Mouse (Mus musculus) hindlimb bud, embryonic 11.5 days (tissue): ENCODE measurements around the gene Acot8.
A peak's percentile ranks its signal among the peaks of the same experiment; 100 is the strongest.

Experiments
- DNase-seq: peaks from one replicate; pipeline ENCODE4 v3.0.0-alpha.2; 2012; ENCODE audit warnings: low read depth, low spot score; ENCODE audit errors: extremely low spot score

Acot8 gene

GRCm38 (mm10) chr2:164804533-164805331 is at the start of gene Acot8, which contains the start of gene Zswim3:
Gene Acot8, minus strand, starts transcription at chr2:164804882.
Gene Zswim3, plus strand, starts transcription at chr2:164805098.
- peak; percentile 99 for DNase-seq

GRCm38 (mm10) chr2:164850061-164850460 is 45.4 kb upstream of the Acot8 start:
- DNase-seq = no peak

GRCm38 (mm10) chr2:164845782-164846181 is 41.1 kb upstream of the Acot8 start:
- DNase-seq = no peak

GRCm38 (mm10) chr2:164835164-164835563 is 30.5 kb upstream of the Acot8 start:
- no peak for DNase-seq

- DNase-seq = no peak
Observed at GRCm38 (mm10) chr2:164834531-164834930, 29.8 kb upstream of the Acot8 start.

GRCm38 (mm10) chr2:164833314-164833959 is 28.8 kb upstream of the Acot8 start, which contains the start of gene Neurl2:
Gene Neurl2, minus strand, starts transcription at chr2:164833456.
- DNase-seq = peak; percentile 100

GRCm38 (mm10) chr2:164832748-164833301 is 28.1 kb upstream of the Acot8 start, which contains the start of gene Ctsa:
Gene Ctsa, plus strand, starts transcription at chr2:164832873.
- peak; percentile 16 for DNase-seq

GRCm38 (mm10) chr2:164832032-164832747 is 27.5 kb upstream of the Acot8 start:
- DNase-seq = no peak

- no peak for DNase-seq
Observed at GRCm38 (mm10) chr2:164831029-164831428, 26.3 kb upstream of the Acot8 start.

- no peak for DNase-seq
Observed at GRCm38 (mm10) chr2:164829090-164829489, 24.4 kb upstream of the Acot8 start.

GRCm38 (mm10) chr2:164828437-164828836 is 23.8 kb upstream of the Acot8 start, which contains the start of gene Spata25:
Gene Spata25, minus strand, starts transcription at chr2:164828537.
- DNase-seq = no peak

GRCm38 (mm10) chr2:164827146-164827850 is 22.6 kb upstream of the Acot8 start:
- DNase-seq = no peak

- DNase-seq = no peak
Observed at GRCm38 (mm10) chr2:164825521-164825920, 20.8 kb upstream of the Acot8 start.

- no peak for DNase-seq
Observed at GRCm38 (mm10) chr2:164823969-164824368, 19.3 kb upstream of the Acot8 start.

- peak; percentile 46 for DNase-seq
Observed at GRCm38 (mm10) chr2:164823181-164823585, 18.5 kb upstream of the Acot8 start.

- DNase-seq = peak; percentile 94
Observed at GRCm38 (mm10) chr2:164822636-164823165, 18.0 kb upstream of the Acot8 start, which contains the start of gene Zswim1. Gene Zswim1, plus strand, starts transcription at chr2:164822686.

- no peak for DNase-seq
Observed at GRCm38 (mm10) chr2:164821060-164821459, 16.4 kb upstream of the Acot8 start.

GRCm38 (mm10) chr2:164817703-164818102 is 13.0 kb upstream of the Acot8 start:
- DNase-seq = no peak

- no peak for DNase-seq
Observed at GRCm38 (mm10) chr2:164817206-164817605, 12.5 kb upstream of the Acot8 start.

GRCm38 (mm10) chr2:164815821-164816220 is 11.1 kb upstream of the Acot8 start:
- DNase-seq = no peak
